Mouse (Mus musculus) testis, adult 2 months (tissue): Measurements from ENCODE around the gene Anks6. TPM values are rescaled to one million over a fixed set of nuclear protein-coding genes. Genes with fewer than 3 reads are reported as not detected.

Experiments
- H3K27ac ChIP-seq: fragments of 200-500 bp; 2 replicates; pipeline ENCODE4 v1.5.1; 2012; ENCODE audit warnings: low read depth, low read length; ENCODE audit not compliant: control insufficient read depth, insufficient read depth
- H3K27me3 ChIP-seq: fragments of 200-500 bp; 2 replicates; pipeline ENCODE4 v1.6.1; 2012; ENCODE audit warnings: mild to moderate bottlenecking, low read length, moderate library complexity; ENCODE audit not compliant: control insufficient read depth, insufficient read depth
- H3K36me3 ChIP-seq: fragments of 200-500 bp; 2 replicates; pipeline ENCODE4 v1.6.1; 2012; ENCODE audit warnings: mild to moderate bottlenecking, low read length; ENCODE audit not compliant: control insufficient read depth, insufficient read depth
- H3K4me1 ChIP-seq: fragments of 200-500 bp; 2 replicates; pipeline ENCODE4 v1.6.1; 2012; ENCODE audit warnings: low read length; ENCODE audit not compliant: control insufficient read depth, insufficient read depth
- H3K4me3 ChIP-seq: fragments of 200-500 bp; 2 replicates; pipeline ENCODE4 v1.5.1; 2012; ENCODE audit warnings: low read depth, mild to moderate bottlenecking, low read length, moderate library complexity, mixed read lengths; ENCODE audit not compliant: control insufficient read depth
- CTCF ChIP-seq: fragments of 200-500 bp; IDR thresholded peaks from 2 replicates; pipeline ENCODE4 v1.5.1; 2012; ENCODE audit warnings: low read depth, mild to moderate bottlenecking, inconsistent platforms, low read length, moderate library complexity; ENCODE audit not compliant: control insufficient read depth, insufficient read depth, insufficient replicate concordance
- POLR2A ChIP-seq: fragments of 200-500 bp; IDR thresholded peaks from 2 replicates; pipeline ENCODE4 v1.6.1; 2012; ENCODE audit warnings: low read depth, mild to moderate bottlenecking, inconsistent platforms, low read length, moderate library complexity; ENCODE audit not compliant: control insufficient read depth
- polyA plus RNA-seq: library from polyadenylated mRNA; depleted of rRNA; stranded (reverse); fragments of >200 nt; gene quantifications from 2 replicates; pipeline ENCODE4 v1.2.3, GENCODE M21; 2012

Gene Anks6
- polyA plus RNA-seq, 1 experiment: 4.3 TPM

- H3K36me3 ChIP-seq: no peaks in the 10 kb centered on the region
- H3K4me3 ChIP-seq: no peak overlapping the region
- TF ChIP-seq POLR2A: no peak
- TF ChIP-seq CTCF: peak; percentile 93; the same call in 1 of the 2 replicates
- H3K27me3 ChIP-seq: no peaks in the 10 kb centered on the region
- no peaks in the 10 kb centered on the region for H3K4me1 ChIP-seq
- no peak overlapping the region for H3K27ac ChIP-seq
Observed at GRCm38 (mm10) chr4:47037321-47037657, 19.9 kb downstream of the Anks6 start.

GRCm38 (mm10) chr4:47036486-47037320 is 20.5 kb downstream of the Anks6 start:
- no peak overlapping the region for H3K4me3 ChIP-seq
- no peaks in the 10 kb centered on the region for H3K27me3 ChIP-seq
- H3K27ac ChIP-seq: no peak overlapping the region
- H3K36me3 ChIP-seq: no peaks in the 10 kb centered on the region
- TF ChIP-seq CTCF: no peak
- TF ChIP-seq POLR2A: no peak
- no peaks in the 10 kb centered on the region for H3K4me1 ChIP-seq

- no peaks in the 10 kb centered on the region for H3K36me3 ChIP-seq
Observed at GRCm38 (mm10) chr4:47035536-47035935, 21.7 kb downstream of the Anks6 start.

GRCm38 (mm10) chr4:47032171-47032570 is 25.1 kb downstream of the Anks6 start:
- no peaks in the 10 kb centered on the region for H3K36me3 ChIP-seq
- H3K27me3 ChIP-seq: no peaks in the 10 kb centered on the region
- H3K27ac ChIP-seq: no peak overlapping the region
- no peaks in the 10 kb centered on the region for H3K4me1 ChIP-seq
- no peak for TF ChIP-seq POLR2A
- no peak for TF ChIP-seq CTCF
- no peak overlapping the region for H3K4me3 ChIP-seq

More at GRCm38 (mm10) chr4:47035536-47035935, 21.7 kb downstream of the Anks6 start:
- TF ChIP-seq POLR2A: no peak
- no peak for TF ChIP-seq CTCF
- Histone ChIP-seq H3K27ac (no peak overlapping the region), H3K4me3 (no peak overlapping the region), H3K27me3 (no peaks in the 10 kb centered on the region), H3K4me1 (no peaks in the 10 kb centered on the region)

- no peak overlapping the region for H3K4me3 ChIP-seq
- no peaks in the 10 kb centered on the region for H3K36me3 ChIP-seq
- TF ChIP-seq POLR2A (no peak), CTCF (no peak)
- no peaks in the 10 kb centered on the region for H3K4me1 ChIP-seq
- H3K27ac ChIP-seq: no peak overlapping the region
- H3K27me3 ChIP-seq: no peaks in the 10 kb centered on the region
Observed at GRCm38 (mm10) chr4:47028791-47029190, 28.4 kb downstream of the Anks6 start.

GRCm38 (mm10) chr4:47023949-47024348 is 33.3 kb downstream of the Anks6 start:
- no peaks in the 10 kb centered on the region for H3K4me1 ChIP-seq
- H3K27ac ChIP-seq: no peak overlapping the region
- H3K27me3 ChIP-seq: no peaks in the 10 kb centered on the region
- TF ChIP-seq CTCF: no peak
- TF ChIP-seq POLR2A: no peak
- no peak overlapping the region for H3K4me3 ChIP-seq
- H3K36me3 ChIP-seq: no peaks in the 10 kb centered on the region

GRCm38 (mm10) chr4:47022804-47023603 is 34.2 kb downstream of the Anks6 start:
- Histone ChIP-seq H3K27me3 (no peaks in the 10 kb centered on the region), H3K4me1 (no peaks in the 10 kb centered on the region)

More at GRCm38 (mm10) chr4:47022804-47023603, 34.2 kb downstream of the Anks6 start:
- Histone ChIP-seq H3K4me3 (no peak overlapping the region), H3K27ac (no peak overlapping the region), H3K36me3 (no peaks in the 10 kb centered on the region)
- TF ChIP-seq POLR2A (no peak), CTCF (no peak)
